Mouse (Mus musculus): ENCODE results near the gene Rbms2. TPM values are rescaled to one million over a fixed set of nuclear protein-coding genes. Genes with fewer than 3 reads are reported as not detected.

Gene Rbms2
- total RNA-seq, 2 experiments from 2014 or later = 64.2 to 65.3 TPM

DNA sequence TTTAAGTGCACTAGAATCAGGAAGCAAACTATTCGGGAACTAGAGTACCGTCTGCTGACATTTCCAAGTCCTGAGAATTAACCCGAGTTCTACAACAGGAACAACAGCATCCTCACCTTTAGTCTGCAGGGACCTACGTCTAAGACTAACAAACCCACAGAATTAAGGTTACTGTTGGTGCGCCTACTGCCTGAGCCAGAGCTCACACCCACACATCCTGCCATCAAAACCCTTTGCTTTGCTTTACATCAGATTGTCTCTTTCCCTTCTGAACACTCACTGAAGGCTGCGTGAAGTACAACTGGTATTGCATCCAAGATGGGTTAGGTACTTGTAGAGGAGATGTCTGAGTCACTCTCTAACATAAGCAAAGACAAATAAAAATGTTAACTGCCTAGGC lies 44.7 kb downstream of the Rbms2 start:
- DNase-seq = no peak

DNA sequence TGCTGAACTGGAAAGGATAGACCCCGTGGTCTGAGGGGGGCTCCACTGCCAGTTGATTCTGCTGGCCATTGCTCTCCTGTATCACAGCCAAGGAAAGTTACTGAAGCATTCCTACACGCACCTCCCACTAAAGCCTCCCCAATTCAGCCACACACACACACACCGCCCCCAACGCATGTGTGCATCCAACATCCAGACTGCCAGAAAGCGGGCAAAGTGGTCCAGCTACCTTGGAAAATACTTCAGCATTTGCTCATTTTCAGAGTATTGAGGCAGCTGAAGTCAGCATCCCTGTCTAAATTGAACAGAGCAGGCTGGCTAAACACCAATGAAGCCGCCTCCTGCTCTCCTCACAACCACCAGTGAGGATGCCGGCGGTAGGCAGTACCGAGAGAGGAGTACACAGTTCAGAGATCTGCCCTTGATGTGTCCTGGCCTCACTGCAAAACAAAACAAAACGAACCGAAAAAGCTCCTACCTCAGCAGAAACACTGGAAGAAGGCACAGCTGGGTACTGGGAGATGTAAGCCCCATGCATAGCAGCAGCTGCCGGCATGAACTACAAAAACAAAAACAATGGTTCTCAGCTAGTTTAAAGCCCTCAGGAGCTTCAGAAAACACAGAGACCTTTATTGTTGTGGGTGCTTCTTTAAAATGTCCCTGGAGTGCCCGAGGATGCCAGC lies 46.3 kb downstream of the Rbms2 start:
- no peak for DNase-seq

DNA sequence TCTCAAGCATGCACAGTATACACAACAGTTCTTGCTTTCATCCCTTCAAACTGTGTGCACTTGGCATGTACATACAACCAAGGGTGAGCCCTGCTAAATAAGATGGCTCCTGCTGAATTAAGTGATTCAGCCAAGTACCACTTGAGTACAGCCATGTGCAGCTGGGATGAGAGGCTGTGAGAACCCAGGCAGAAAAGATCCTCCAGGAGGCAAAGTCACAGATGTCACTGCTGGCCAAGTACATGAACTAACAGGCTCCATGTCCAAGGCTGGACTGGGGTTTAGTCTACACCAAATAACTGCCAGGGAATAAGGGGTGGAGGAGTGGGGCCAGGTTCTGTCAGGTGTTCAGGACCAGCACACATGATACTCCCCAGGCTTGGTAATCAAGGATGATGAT lies 48.3 kb downstream of the Rbms2 start:
- no peak for DNase-seq

DNA sequence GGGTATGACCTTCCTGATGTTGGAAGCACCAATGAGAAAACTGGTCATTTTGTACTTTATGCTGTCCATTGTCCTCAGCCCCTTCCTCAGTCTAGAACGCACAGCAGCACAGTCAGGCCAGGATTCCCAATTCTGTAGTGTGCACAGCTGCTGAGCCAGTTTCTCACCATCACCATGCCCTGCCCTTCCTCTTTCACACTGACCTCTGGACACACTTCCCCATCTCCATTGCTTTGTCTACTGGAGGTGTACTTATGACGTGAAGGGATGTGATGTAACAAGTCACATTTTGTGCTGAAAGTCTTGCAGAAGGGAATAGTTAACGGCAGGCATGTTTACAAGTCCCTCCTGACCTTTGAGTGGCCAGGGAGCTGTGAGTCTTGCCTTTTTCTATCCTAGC lies 48.8 kb downstream of the Rbms2 start:
- DNase-seq = no peak

DNA sequence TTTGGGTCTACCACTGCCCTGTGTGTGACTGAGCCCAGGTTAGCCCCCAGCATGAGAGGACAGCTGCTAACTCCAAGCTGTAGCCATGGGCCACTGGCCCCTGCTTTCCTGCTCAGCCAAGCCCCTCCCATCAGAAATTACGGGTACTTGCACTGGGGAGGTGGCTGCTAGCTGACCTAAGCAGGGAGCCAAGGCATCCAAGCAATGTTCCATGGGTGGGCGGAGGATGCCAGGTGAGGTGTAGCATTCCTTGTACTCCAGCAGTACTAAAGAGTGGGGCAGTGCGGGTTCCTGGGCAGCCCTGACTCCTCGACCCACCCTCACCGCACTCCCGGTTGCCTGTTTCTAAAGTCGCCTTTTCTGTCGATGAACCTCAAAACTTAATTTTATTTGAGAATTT lies 52.0 kb downstream of the Rbms2 start:
- no peak for DNase-seq

DNA sequence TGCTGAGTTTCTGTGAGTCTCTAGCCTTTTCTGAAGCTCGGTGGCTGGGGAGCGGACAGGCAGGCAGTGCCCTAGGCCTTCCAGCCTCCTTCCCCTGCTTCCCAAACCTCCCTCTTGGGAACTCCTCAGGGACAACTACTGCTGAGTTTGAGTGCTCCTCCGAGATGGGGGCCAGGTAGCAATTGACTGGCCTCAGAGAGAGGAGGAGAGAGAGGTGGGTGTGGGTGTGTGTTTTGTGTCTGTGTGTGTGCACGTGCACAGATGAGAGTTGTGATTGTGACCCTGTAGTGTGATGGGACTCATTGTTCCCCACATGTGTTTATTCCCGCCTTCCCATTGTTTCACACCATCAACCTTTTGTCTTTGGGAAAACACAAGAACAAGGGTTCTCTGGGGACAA lies 52.6 kb downstream of the Rbms2 start:
- no peak for DNase-seq

DNA sequence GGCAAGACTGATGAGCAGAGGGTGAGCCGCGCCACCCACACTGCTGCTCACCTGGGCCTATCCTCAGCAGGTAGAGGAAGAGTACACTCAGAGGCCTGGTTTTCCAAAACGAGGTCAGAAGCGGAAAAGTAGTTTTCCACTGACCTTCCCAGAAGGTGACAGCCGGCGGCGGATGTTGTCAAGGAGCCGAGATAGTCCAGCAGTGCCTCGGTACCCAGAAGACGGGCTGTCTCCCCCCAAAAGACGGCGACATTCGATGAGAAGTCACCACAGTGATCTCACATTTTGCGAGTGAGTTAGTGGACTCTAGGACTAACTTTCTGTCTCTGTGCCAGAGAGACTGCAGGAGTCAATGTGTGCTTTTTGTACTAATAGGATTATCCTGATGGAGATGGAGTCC lies 54.1 kb downstream of the Rbms2 start:
- no peak for DNase-seq

DNA sequence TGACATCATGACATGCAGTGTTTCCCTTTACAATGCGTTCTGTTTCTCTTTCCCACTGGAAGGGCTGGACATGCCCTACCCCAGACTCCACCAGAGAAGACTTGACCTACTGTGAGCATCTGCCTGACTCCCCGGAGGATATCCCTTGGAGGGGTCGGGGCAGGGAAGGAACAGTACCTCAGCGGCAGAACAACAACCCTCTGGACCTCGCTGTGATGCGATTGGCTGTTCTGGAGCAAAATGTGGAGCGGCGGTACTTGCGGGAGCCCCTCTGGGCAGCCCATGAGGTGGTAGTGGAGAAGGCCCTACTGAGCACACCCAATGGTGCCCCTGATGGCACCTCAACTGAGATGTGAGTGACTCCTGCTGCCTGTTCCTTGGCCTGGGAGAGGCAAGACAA lies 55.3 kb downstream of the Rbms2 start:
- DNase-seq = no peak

DNA sequence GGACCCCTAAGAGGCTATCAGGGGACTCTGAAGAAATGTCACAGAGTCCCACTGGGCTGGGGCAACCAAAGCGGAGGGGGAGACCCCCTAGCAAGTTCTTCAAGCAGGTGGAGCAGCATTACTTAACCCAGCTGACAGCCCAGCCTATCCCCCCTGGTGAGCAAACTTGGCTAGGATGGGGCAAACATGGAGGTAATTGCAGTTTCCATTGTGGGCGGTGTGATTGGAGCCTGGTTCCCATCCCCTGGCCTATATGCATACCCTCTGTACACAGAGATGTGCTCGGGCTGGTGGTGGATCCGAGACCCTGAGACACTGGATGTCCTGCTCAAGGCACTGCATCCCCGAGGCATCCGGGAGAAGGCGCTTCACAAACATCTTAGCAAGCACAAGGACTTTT lies 56.3 kb downstream of the Rbms2 start:
- DNase-seq = no peak

DNA sequence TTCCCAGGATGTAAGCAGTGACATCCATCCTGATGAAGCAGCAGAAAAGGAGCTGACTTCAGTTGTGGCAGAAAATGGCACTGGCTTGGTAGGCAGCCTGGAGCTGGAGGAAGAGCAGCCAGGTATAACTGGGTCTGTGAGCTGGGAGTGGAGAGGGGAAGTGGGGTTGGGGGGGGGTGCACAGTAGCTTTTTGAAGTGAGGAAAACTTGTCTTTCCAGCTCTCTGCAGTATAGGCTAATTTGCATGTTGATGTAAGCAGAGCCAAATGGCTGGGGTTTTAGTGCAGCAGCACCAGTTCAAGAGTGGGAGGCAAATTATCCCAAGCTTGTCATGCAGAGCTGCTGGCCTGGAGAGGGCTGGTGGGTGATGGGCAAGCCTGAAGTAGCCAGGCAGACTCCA lies 68.9 kb downstream of the Rbms2 start:
- DNase-seq = no peak

DNA sequence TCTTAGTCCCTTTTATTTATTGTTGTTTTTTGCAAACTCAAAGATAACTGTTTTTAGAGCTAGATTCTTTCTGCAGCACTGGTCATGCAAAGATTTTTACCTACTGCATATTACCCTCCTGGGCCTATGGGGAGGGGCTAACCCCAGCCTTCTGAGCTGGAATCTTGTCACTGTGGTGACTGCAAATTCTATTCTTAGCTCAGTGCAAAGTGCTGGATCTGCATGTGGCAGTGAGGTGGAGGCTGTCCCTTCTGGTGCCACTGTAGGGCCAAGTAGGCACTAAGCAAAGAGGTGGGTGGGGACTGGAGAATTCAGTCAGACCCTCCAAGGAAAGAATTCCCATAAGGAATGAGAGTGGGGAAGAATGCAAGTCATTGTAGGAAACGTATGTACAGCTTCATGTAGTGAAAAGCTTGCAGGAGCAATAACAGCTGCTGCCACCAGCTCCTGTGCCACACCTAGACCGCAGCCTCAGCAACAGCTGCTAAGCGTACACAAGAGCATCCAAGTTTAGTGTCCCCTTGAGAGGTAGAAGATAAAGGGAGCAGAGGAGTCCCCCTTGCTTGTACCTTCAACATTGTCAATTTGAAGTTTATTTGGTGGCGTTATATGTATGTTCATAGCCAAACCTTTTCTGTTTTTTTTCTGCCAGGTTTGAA lies 69.9 kb downstream of the Rbms2 start:
- no peak for DNase-seq

DNA sequence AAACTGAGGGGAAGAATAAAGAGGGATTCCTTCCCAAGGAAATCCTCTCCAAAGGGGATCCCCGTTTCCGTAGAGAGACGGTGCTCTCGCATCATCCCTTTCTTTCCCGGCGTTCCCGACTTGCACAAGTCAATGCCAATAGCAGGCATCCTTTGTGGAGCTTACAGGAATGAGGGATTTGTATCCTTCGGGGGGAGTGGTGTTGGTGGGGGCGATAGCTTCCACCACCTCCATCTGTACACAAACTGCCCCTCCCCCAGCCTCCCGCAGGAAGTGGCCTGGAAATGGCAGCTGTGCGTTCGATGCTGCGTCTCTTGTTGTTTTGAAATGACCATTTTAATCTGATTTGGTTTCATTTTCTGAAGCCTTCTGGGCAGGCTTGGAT lies 82.5 kb downstream of the Rbms2 start:
- DNase-seq = peak; percentile 59

DNA sequence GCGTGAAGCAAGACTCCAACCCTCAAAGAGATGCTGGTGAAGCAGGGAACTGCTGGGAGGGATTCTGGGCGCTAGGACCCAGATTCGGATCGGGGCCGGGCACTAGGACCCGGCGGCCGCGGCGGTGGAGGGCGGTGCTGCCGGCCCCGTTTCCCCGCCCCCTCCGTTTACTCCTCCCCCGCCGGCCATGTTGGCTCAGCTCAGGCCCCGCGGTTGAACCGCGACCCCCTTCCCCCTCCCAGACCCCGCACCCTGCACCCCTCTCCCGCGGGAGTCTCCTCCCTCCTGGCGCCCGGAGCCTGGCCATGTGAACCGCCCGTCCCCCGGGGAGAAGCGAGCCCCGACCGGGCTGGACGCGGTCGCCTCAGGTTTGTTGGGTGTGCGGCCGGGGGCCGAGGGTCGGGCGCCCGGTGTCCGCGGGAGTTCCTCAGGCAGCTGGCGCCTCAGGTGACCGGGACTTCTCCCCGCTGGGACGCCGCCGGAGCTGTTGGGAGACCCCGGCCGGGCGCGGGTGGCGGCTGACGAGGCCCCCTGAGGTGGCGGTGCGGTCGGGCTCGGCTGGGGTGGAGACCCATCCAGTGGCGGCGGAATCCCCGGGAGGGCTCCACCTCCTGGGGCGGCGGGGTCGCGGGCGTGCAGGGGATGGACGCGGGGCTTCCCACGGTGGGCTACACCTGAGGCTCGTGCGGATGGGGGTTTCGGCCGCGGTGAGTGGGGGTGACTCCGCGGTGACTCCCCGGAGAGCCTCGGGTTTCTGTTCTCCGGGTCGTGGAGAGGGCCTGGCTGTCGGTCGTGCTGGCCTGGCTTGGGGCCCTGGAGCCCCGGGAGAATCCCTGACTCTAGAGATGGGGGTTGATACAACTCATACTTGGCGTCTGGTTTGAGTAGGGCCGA lies 83.2 kb downstream of the Rbms2 start:
- DNase-seq = peak; percentile 90

DNA sequence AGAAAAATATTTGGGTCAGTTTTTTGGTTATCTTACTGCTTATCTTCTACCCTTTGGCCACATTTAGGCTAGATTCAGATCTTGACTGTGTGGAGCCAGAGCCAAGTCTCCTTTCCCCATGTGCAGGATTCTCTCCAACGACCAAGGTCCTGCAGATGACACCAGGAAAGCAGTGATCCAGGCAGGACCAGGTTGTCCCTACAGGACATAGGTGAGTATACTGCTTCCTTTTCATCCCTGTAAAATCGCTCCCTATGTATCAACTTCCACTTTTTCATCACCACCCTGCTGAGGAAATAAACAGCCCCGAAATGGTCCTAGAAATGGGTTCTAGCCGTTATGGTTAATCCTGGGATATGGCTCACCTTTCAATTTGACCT lies 83.8 kb downstream of the Rbms2 start:
- no peak for DNase-seq

DNA sequence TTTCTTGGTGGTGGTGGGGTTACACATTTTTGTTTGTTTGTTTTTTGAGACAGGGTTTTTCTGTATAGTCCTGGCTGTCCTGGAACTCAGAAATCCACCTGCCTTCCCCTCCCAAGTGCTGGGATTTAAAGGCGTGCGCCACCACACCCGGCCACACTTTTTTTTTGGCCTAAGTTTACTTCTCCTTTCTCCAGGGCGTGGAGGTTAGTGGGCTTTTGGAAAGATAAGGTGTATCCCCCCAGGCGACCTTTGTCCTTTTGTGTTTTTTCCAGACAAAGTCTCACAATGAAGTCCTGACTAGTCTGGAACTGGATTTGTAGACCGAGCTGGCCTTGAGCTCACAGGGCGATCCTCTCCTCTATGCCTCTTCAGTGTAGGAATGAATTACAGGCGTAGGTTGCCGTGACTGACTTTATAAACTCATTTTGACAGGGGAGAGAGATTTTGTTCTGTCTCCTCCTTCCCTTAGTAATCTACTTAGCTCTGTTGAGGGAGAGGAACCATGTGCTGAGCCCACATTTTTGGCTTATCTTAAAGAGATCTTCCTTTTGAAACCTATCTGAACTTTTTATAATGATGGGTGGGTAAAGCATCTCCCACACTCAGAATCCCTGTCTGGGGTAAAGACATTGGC lies 85.0 kb downstream of the Rbms2 start:
- no peak for DNase-seq

DNA sequence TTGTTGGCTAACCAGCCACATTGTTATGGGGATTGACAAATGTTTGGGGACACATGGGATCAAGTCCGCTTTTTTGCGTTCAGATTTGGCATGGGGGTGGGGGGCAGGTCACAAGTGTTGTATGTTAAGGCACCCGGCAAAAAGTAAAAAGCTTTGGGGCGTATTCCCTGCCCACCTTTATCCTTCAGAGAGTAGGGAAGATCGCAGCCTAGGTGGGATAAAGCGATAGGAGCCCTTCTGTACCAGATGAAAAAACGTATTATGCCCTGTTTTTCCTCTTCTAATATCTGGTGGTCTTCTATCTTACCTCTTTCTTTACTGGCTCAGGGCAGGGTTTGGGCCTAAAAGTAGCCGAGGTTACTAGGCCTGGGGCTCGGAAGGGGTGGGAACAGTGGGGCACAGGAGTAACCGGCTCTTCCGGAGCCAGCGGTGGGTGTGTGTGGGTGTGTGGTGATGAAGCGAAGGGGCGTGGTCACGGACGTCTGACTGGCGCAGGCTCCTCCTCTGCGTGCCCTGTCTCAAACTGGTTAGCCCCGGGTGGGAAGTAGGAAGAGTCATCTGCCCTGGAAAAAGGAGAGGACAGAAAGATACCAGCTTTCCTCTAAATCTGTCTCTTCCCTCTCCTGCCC lies 85.6 kb downstream of the Rbms2 start:
- DNase-seq = peak; percentile 72

DNA sequence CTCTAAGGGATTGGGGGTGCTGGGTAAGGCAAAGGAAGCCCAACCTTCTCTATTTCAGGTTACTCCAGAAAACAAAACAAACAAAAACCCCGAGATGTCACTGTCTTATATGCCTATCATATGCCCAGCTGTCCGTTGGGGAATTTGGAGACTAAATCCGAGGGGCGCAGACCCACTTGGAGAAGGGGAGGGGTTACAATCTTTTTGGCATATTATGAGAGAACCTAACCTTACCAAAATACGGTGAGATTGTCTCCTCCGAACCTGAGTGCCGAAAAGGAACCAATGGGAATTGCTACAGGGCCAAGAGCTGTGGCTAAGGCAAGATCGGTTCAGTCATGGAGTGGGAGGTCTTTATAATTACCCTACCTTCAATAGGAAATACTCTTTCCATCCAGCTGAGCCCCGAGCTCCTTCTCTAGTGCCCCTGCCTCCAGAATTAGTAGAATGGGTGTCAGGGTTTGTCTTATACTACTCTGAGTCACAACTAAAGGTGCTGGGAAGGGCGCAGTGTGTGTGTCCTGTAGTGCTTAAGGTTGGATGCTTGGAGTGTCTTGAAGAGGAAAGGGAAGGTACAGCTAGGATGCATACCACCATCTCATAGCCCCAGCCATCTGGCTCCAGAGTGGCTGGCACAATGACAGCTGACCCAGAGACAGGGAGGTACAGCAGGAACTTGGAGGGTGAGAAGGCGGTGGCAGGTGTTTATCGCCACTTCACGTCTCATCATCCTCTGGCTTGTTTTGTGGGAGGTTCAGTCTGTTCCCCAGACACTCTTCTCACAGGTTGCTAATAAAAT lies 86.4 kb downstream of the Rbms2 start:
- no peak for DNase-seq

DNA sequence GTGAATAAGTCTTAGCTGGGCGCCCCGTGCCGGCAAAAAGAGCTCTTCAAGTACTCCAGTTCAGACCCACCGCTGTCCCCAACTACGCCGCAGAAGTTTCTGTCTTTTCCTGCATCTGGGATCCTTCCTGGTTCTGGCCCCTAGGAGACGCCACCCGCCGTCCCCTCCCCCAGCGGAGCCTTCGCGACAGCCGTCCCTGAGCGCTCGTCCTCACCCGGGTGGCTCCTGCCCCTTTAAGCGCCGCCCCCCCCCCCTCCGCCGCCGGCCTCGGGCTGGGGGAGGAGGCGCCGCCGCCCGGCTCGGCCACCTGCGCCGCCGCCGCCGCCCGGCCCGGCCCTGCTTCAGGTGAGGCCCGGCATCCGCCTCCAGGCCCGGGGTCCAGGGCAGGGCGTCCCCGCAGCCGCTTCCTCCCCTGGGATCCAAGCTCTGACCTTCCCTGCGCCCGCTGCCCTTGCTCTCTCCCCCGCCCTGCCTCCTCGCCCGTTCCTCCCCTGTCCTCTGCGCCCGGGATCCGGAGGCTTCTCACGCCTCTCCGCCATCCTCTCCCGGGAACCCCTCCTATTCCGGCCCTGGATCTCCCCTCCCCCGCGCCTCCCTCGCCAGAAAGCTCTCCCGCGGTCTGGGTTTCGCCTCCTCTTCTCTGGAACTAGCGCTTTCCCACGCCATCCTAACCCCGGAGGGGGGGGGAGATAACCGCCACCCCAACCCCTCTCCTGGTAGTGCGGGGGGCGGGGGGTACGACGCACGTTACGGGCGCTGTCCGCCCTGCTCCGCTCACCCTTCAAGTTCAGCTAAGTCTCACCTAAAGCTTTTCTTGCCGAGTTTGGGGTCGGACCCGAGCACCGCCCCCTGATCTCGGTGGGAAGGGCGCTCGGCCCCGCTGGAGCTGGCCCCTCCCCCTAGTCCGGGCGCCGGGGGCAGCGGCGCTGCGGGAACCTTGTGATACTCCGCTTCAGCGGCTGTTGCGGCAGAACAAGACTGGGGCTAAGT lies 87.3 kb downstream of the Rbms2 start:
- peak; percentile 80 for DNase-seq

DNA sequence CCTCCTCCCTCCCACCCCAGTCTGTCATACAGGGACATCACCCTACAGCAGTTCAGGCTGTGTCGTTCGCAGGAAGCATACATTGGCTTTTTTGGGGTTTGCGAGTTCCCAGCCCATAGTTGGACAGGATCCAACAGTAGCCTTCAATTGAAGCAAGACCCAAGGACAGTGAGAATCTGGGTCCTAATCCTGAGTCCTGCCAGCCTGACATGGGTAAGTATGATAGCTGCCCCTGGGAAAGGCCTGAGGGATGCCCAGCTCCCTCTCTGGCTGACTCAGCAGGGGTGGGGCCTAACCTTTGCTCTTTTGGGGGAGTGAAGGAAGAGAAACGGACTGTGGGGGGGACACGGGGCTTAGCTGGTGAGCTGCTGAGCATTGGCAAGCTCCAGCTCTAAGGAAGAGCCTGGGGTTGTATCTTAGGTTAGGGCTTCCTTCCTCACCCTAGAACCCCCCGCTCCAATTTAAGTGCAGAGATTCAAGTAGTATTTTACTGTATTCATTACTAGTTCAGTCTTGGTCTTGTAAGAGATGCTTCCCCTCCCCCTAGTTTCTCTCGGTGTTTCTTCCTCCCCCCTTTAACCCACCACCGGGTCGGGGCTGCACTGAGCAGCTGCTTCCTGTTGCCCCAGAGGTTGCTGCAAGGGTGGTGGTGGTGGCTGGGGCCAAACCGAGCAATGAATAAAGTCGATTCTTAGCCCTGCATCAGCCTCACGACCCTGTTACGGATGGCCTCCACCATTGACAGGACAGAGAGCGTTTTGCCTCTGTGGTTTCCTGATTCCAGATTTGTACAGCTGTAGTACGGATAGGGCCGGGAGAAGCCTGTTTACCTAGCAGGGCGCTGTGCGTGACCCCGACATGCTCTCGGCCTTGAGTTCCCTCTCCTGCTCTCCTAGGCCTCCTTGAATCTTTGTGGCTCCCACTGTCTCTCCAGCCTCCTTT lies 88.3 kb downstream of the Rbms2 start, which contains the start of gene Baz2a:
Gene Baz2a (plus strand): TSS at position 14 of the 942 bp plus-strand sequence.
- DNase-seq = peak; percentile 37

Data from gastrocnemius, postnatal 10 days (tissue).